Mouse (Mus musculus) spleen, adult 12 weeks (tissue): Measurements from ENCODE around the gene Vmn1r47.
"Not testable (repeated sequence)": the region's sequence is repeated elsewhere in the genome, so short reads cannot be mapped to it uniquely, and the experiment has no call there.

ENCODE experiments used
- DNase-seq: peaks from one replicate; pipeline ENCODE4 v3.0.0; 2022; ENCODE audit warnings: low spot score

Vmn1r47 gene

DNA sequence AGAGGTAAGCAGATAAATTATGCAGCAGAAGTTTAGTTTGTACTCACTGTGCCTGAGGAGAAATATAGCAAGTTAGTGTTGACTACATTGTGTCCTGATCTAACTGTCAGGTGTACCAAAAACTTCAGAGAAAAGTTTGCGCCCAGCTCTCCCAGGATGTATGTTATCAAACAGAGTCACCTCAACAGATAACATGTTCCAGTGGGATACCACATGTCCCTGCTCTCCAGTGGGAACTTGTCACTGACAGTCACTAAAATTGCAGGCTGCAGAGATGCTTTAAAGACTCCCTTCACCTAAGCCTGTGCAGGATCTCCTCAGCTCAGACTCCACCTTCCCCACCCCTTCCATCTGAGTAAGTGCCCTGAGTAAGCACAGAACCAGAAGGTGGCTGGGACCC is at the start of gene Vmn1r47:
Vmn1r47 (plus strand) TSS at position 301 of the 400 bp plus-strand sequence.
- DNase-seq = not testable (repeated sequence)

GRCm38 (mm10) chr6:89966341-89966740 is 49.6 kb upstream of the Vmn1r47 start:
- DNase-seq = no peak

GRCm38 (mm10) chr6:89969013-89969412 is 46.9 kb upstream of the Vmn1r47 start, which contains the start of gene Vmn1r46:
TSS of gene Vmn1r46 (plus strand) at chr6:89969313.
- no peak for DNase-seq

DNA sequence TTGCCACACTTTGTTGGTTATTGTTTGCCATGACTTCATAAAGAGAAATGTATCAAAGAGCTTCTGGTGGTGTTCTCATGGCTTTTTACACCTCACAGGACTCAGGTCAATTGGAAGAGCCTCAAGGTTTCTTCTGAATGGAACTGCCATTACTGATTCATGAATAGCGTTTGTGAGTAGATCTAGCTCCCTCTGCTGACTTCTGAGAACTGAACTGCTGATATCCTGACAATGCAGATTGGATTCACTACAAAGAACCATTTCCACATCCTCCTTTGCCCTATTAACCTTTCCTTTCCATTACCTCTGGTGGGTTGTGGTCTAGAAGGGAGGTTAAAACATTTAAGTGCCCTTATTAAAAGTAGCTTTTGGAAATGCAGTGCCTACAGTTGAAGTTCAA is 30.0 kb upstream of the Vmn1r47 start:
- no peak for DNase-seq

DNA sequence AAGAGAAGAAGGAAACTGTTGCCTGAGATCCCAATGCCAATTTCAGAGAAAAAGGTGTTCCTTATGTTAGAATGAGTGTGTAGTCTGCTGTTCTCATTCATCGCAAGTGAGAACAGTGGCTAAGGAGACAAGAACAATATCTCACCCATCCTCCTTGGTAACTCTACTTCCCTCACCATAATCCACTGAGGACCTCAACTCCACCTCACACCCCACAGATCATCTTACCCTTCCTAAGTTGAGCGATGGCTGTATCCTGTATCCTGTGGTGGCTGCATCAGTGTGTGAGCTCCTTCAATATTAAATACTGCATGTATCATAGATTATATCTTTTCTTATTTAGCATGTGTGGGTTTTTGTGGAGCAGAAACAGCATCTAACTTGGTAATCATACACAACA is 20.8 kb downstream of the Vmn1r47 start, which contains the start of gene Vmn1r48:
Vmn1r48 (minus strand) TSS at position 101 of the 400 bp plus-strand sequence.
- DNase-seq = not testable (repeated sequence)
